Mouse (Mus musculus) stomach, embryonic 16.5 days (tissue): ENCODE measurements around the gene Btn1a1. TPM values are rescaled to one million over a fixed set of nuclear protein-coding genes. Genes with fewer than 3 reads are reported as not detected.

Experiments
- ATAC-seq: fragments of 200-750 bp; cut with Nextera tagmentation; 2 replicates; pipeline ENCODE4 v1.8.0; 2017; ENCODE audit warnings: moderate number of reproducible peaks, moderate TSS enrichment; ENCODE audit not compliant: insufficient read depth, low FRiP score
- H3K27ac ChIP-seq: fragments of 300-500 bp; sonication (generic); 2 replicates; pipeline ENCODE4 v1.5.1; 2014; ENCODE audit warnings: low read length
- H3K27me3 ChIP-seq: fragments of 300-500 bp; sonication (generic); 2 replicates; pipeline ENCODE4 v1.6.1; 2014; ENCODE audit warnings: low read length, control low read depth, mixed read lengths; ENCODE audit not compliant: control insufficient read depth, insufficient read depth
- H3K36me3 ChIP-seq: fragments of 300-500 bp; sonication (generic); 2 replicates; pipeline ENCODE4 v1.6.1; 2014; ENCODE audit warnings: low read length; ENCODE audit not compliant: control insufficient read depth, insufficient read depth
- H3K4me1 ChIP-seq: fragments of 300-500 bp; sonication (generic); 2 replicates; pipeline ENCODE4 v1.6.1; 2014; ENCODE audit warnings: low read length, control low read depth, mixed read lengths; ENCODE audit not compliant: control insufficient read depth, insufficient read depth
- H3K4me2 ChIP-seq: fragments of 300-500 bp; sonication (generic); 2 replicates; pipeline ENCODE4 v1.6.1; 2014; ENCODE audit warnings: low read depth, low read length, mixed read lengths
- H3K4me3 ChIP-seq: fragments of 300-500 bp; sonication (generic); replicated peaks from 2 replicates; pipeline ENCODE4 v1.5.1; 2014; ENCODE audit warnings: mild to moderate bottlenecking, low read length
- H3K9ac ChIP-seq: fragments of 300-500 bp; sonication (generic); 2 replicates; pipeline ENCODE4 v1.6.1; 2014; ENCODE audit warnings: low read length
- H3K9me3 ChIP-seq: fragments of 300-500 bp; sonication (generic); replicated peaks from 2 replicates; pipeline ENCODE4 v1.6.1; 2016; ENCODE audit warnings: low read length, control low read depth; ENCODE audit not compliant: control insufficient read depth
- WGBS: fragments of 180-500 bp; shearing (Covaris S2); extraction: QIAGEN DNeasy Blood & Tissue Kit; methylation state at CpG from one replicate; pipeline ENCODE4 v1.1.7; 2014; 5-methylcytosine and 5-hydroxymethylcytosine counted together
- polyA plus RNA-seq: library from polyadenylated mRNA; unstranded; fragments of >200 nt; fragmentation: Nextera tagmentation; extraction: Ambion mirVana; gene quantifications from 2 replicates; pipeline ENCODE4 v1.2.1, GENCODE M21; 2015

Btn1a1 gene
- 0.21 and 0.22 TPM in 2 replicates for polyA plus RNA-seq

DNA sequence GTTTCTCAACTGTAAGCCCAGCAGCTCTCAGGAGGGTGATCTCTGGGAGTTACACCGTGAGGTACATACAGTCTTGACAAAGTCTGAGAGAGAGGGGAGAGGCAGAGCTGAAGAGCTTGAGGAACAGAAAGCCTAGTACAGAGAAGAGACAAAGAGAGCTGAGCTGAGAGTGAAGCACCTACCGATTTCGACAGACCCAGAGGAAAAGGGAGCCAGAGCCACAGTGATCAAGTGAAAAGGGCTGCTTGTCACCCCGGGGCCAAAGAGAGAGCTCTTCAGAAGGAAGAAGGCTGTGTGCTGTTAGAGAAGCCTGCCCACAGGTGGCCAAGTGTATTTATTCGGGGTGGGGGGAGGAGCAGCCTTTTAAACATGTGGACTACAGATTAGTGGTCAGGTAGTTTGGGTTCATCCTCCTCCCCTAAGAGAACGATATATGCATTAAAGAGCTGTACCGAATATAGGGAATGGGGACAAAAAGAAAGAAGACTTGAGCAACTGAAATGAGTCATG lies at the start of gene Btn1a1:
Gene Btn1a1 (minus strand): TSS at position 302 of the 510 bp plus-strand sequence.
- peaks cover 12% of the 10 kb centered on the region; the same call in 1 of the 2 replicates for H3K4me1 ChIP-seq
- 6% methylated on average over 7 of the region's 7 CpGs for WGBS
- peak within 1 kb of the TSS; percentile 67 for H3K9ac ChIP-seq
- no peak within 1 kb of the TSS for H3K27ac ChIP-seq
- peak within 1 kb of the TSS; percentile 59 for H3K4me3 ChIP-seq
- no peaks in the 10 kb centered on the region for H3K36me3 ChIP-seq
- peak within 1 kb of the TSS; percentile 90 for H3K4me2 ChIP-seq
- no peak for ATAC-seq
- no peaks in the 10 kb centered on the region for H3K27me3 ChIP-seq
- no peaks in the 10 kb centered on the region for H3K9me3 ChIP-seq

DNA sequence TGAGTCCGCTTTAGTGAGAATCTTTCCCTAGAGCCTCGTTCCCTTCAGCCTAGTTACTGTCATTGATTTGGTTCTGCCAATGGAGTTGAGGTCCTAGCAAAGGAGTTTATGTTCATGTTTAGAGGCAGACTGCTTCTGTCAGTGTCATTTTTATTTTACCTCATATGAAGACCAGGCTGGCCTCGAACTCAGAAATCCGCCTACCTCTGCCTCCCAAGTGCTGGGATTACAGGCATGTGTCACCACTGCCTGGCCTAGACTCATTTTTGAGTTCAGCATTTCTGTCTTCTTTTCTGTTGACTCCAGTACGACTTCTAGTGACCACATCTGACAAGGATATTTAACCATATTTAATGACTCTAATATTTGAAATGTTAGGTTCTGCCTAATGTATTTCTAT lies 49.6 kb upstream of the Btn1a1 start:
- Histone ChIP-seq H3K27ac (no peak overlapping the region), H3K4me2 (no peak overlapping the region), H3K36me3 (no peaks in the 10 kb centered on the region), H3K27me3 (no peaks in the 10 kb centered on the region), H3K9me3 (no peaks in the 10 kb centered on the region), H3K9ac (no peak overlapping the region), H3K4me3 (no peak overlapping the region), H3K4me1 (peaks cover 3% of the 10 kb centered on the region)
- WGBS, result 77% methylated on average over 5 of the region's 5 CpGs
- no peak for ATAC-seq

DNA sequence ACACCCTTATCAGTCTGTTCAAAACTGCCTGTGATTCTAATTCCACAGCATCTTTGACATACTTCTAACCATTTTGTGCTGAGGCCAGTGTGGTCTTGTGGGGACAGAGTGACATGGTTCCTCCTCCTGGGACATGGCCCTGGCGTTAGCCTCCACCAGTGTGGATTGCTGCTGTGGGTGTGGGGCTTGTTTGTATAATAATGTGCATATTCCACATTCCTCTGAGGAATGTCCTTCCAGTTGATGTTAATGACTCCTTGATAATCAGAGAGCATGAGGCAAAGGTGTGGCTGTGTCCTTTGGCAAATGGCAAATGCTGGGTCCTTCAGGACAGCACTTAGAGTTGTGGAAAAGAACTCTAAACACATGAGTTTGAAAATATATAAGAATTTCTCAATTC lies 47.8 kb upstream of the Btn1a1 start:
- H3K9ac ChIP-seq, result no peak overlapping the region
- H3K27ac ChIP-seq, result no peak overlapping the region
- no peaks in the 10 kb centered on the region for H3K27me3 ChIP-seq
- H3K4me2 ChIP-seq, result no peak overlapping the region
- no peaks in the 10 kb centered on the region for H3K9me3 ChIP-seq
- H3K4me3 ChIP-seq, result no peak overlapping the region
- H3K4me1 ChIP-seq, result peaks cover 3% of the 10 kb centered on the region
- no peaks in the 10 kb centered on the region for H3K36me3 ChIP-seq
- no peak for ATAC-seq
- WGBS, result 82% methylated on average over 1 of the region's 1 CpGs

DNA sequence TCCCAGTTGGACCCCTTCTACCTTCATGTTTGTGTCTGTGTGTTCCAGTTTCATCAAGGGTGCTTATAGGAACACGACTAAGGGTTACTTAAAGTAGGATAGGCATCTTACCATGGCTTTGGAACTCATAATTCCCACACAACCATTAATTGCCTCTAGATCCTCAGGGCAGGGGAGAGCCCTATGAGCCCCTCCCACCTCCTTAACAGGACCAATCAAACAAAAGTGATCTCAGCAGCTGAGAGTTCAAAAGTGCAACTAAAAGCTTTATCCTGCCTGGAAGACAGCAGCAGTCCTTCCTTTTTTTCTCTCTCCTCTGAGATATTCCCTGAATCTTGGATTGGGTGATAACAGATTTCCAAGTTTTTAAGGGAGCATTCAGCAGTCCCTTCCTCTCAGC lies 44.4 kb upstream of the Btn1a1 start:
- no peak for ATAC-seq
- Histone ChIP-seq H3K9me3 (no peaks in the 10 kb centered on the region), H3K4me2 (no peak overlapping the region), H3K27me3 (no peaks in the 10 kb centered on the region), H3K4me1 (no peaks in the 10 kb centered on the region), H3K9ac (no peak overlapping the region), H3K27ac (no peak overlapping the region), H3K36me3 (no peaks in the 10 kb centered on the region), H3K4me3 (no peak overlapping the region)
- 40% methylated on average over 1 of the region's 1 CpGs for WGBS

DNA sequence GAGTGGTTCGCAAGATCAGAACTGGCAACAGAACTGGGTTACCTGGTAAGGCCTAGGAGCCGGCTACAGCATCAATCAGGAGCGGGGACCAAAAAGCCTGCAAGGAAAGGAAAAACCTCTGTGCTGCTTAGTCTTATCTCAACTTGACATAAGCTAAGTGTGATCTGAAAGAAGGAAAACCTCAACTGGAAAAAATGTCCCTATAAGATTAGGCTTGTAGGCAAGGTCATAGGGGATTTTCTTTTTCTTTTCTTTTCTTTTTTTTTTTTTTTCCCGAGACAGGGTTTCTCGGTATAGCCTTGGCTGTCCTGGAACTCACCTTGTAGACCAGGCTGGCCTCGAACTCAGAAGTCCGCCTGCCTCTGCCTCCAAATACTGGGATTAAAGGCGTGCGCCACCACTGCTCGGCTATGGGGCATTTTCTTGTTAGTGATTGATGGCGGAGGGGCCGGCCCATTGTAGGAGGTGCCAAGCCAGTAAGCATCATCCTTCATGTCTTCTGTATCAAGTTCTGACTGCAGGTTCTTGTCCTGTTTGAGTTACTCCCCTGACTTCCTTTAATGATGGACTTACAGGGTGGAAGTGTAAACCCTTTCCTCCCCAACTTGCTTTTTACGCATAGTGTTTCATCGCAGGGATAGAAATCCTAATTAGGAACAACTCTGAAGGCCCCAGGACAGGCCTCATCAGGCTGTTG lies 41.3 kb upstream of the Btn1a1 start:
- no peak overlapping the region for H3K4me3 ChIP-seq
- no peak overlapping the region for H3K27ac ChIP-seq
- H3K36me3 ChIP-seq, result no peaks in the 10 kb centered on the region
- 39% methylated on average over 14 of the region's 14 CpGs for WGBS
- no peaks in the 10 kb centered on the region for H3K4me1 ChIP-seq
- H3K9me3 ChIP-seq, result no peaks in the 10 kb centered on the region
- no peak for ATAC-seq
- H3K9ac ChIP-seq, result no peak overlapping the region
- no peaks in the 10 kb centered on the region for H3K27me3 ChIP-seq
- H3K4me2 ChIP-seq, result peak overlapping the region; percentile 15

DNA sequence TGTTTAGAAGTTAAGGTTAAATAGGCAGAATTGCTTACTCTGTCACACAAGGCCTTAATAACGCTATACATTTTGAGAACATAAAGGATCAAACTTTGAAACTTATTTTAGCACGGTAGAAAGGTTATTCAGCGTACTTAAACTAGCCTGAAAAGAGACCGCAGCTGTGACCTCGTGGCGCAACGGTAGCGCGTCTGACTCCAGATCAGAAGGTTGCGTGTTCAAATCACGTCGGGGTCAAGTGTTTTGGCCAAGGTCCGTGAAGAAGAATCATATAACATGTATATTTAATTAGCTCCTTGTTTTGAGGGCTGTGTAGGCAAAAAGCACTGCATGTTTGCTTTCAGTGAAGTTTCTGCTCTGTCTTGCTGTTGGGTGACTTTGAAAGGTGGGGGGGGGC lies 40.6 kb upstream of the Btn1a1 start:
- WGBS, result 15% methylated on average over 13 of the region's 13 CpGs
- Histone ChIP-seq H3K4me3 (peak overlapping the region; percentile 26; the same call in 1 of the 2 replicates), H3K27ac (no peak overlapping the region), H3K36me3 (no peaks in the 10 kb centered on the region), H3K4me2 (peak overlapping the region; percentile 49), H3K9ac (no peak overlapping the region), H3K9me3 (no peaks in the 10 kb centered on the region), H3K27me3 (no peaks in the 10 kb centered on the region), H3K4me1 (no peaks in the 10 kb centered on the region)
- ATAC-seq, result peak; percentile 17; the same call in 1 of the 2 replicates

DNA sequence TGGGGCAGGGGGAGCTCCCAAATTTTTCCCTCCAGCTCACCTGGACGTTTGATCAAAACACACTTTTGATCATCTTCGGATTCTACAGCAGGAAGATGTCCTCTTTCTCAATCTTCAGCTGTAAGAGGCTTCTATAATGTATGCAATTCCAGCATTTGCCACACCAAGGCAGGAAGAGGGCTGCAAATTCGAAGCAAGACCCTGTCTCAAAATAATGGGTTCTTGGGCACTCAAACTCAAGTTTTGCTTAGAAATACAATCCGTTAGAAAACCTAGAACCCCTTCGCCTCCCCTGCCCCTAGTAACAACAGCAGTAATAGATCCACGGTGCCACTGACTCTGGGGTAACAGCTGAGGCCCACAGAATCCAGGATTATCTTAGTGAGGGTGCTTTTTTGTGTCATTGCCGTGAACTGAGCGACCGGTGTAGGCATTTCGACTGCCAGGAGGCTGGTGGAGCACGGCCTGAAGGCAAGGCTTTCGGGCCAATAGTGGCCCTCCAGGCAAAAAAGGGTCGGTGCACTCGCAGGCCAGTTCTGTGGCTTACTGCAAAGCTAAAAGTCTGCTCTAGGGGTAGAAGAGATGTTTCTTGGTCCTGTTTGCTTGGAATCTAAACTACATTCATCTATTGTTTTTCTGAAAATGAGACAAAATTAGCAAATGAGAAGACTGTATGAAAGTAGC lies 40.1 kb upstream of the Btn1a1 start:
- no peak overlapping the region for H3K27ac ChIP-seq
- WGBS, result 21% methylated on average over 14 of the region's 14 CpGs

DNA sequence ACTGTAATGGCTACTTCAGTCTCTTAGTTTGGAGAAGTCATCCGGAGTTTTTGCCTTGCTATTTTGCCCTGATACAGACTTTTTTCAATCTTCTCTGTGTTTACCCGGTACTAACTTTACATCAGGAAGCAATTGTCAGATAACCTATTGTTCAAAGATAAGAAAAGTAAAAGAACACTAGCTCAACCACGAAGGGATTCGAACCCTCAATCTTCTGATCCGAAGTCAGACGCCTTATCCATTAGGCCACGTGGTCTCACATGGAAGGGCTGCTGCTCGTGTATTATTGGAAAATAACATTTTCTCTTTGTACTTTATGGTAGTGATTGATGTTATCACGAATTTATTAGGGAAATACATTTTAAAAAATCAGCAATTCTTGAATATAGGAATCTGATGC lies 38.1 kb upstream of the Btn1a1 start:
- H3K9ac ChIP-seq, result no peak overlapping the region
- peak overlapping the region; percentile 16; the same call in 1 of the 2 replicates for H3K4me2 ChIP-seq
- ATAC-seq, result no peak
- 5% methylated on average over 9 of the region's 9 CpGs for WGBS
- H3K36me3 ChIP-seq, result no peaks in the 10 kb centered on the region
- H3K9me3 ChIP-seq, result no peaks in the 10 kb centered on the region
- no peaks in the 10 kb centered on the region; the same call in 1 of the 2 replicates for H3K4me1 ChIP-seq
- H3K4me3 ChIP-seq, result no peak overlapping the region
- H3K27me3 ChIP-seq, result no peaks in the 10 kb centered on the region
- no peak overlapping the region for H3K27ac ChIP-seq

More for the DNA sequence above, 40.1 kb upstream of the Btn1a1 start:
- Histone ChIP-seq H3K9me3 (no peaks in the 10 kb centered on the region), H3K9ac (peak overlapping the region; percentile 53), H3K4me3 (peak overlapping the region; percentile 26), H3K36me3 (no peaks in the 10 kb centered on the region), H3K27me3 (no peaks in the 10 kb centered on the region), H3K4me2 (peak overlapping the region; percentile 49), H3K4me1 (no peaks in the 10 kb centered on the region)
- no peak for ATAC-seq

DNA sequence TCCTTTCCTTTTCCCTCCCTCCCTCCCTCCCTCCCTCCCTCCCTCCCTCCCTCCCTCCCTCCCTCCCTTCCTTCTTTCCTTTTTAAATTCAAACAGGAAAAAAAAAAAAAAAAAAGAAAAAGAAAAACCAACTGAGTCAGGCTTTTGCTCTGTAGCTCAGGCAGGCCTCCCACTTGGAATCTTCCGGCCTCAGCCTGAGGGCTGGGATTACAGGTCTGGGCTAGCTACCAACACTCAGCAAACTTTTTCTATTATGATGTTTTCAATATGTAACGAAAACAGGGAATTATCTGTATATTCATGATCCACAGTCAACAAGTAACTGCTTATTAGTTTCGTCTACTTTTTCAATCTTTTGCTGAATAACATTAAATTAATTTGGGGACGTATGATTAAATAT lies 37.2 kb upstream of the Btn1a1 start:
- H3K27me3 ChIP-seq, result no peaks in the 10 kb centered on the region
- H3K9me3 ChIP-seq, result no peaks in the 10 kb centered on the region
- no peak overlapping the region for H3K27ac ChIP-seq
- no peak overlapping the region for H3K9ac ChIP-seq
- H3K4me3 ChIP-seq, result no peak overlapping the region
- no peak overlapping the region for H3K4me2 ChIP-seq
- WGBS, result 59% methylated on average over 4 of the region's 4 CpGs
- no peaks in the 10 kb centered on the region for H3K36me3 ChIP-seq
- H3K4me1 ChIP-seq, result no peaks in the 10 kb centered on the region; the same call in 1 of the 2 replicates
- no peak for ATAC-seq
